Mouse (Mus musculus) liver, adult 2 months (tissue): ENCODE data around the gene Haus4. TPM values are rescaled to one million over a fixed set of nuclear protein-coding genes. Genes with fewer than 3 reads are reported as not detected.

Source experiments
- DNase-seq: peaks from one replicate; pipeline ENCODE4 v3.0.0-alpha.2; 2011; ENCODE audit warnings: low read depth, low spot score; ENCODE audit errors: extremely low read depth
- H3K27ac ChIP-seq: fragments of 200-500 bp; replicated peaks from 2 replicates; pipeline ENCODE4 v1.5.1; 2012; ENCODE audit warnings: low read depth, mild to moderate bottlenecking, control low read depth, inconsistent platforms, low read length; ENCODE audit not compliant: insufficient read depth
- H3K27me3 ChIP-seq: fragments of 200-500 bp; 2 replicates; pipeline ENCODE4 v1.6.1; 2012; ENCODE audit warnings: mild to moderate bottlenecking, moderate library complexity, low read length, inconsistent platforms; ENCODE audit not compliant: control insufficient read depth, insufficient read depth
- H3K36me3 ChIP-seq: fragments of 200-500 bp; 2 replicates; pipeline ENCODE4 v1.6.1; 2012; ENCODE audit warnings: low read length, inconsistent platforms; ENCODE audit not compliant: control insufficient read depth, insufficient read depth
- H3K4me1 ChIP-seq: fragments of 200-500 bp; 2 replicates; pipeline ENCODE4 v1.6.1; 2011; ENCODE audit warnings: low read length; ENCODE audit not compliant: control insufficient read depth, insufficient read depth
- H3K4me3 ChIP-seq: fragments of 200-500 bp; 2 replicates; pipeline ENCODE4 v1.5.1; 2011; ENCODE audit warnings: low read depth, mild to moderate bottlenecking, control low read depth, low read length, moderate library complexity; ENCODE audit not compliant: insufficient read depth
- H3K79me2 ChIP-seq: fragments of 200-500 bp; 2 replicates; pipeline ENCODE4 v1.6.1; 2012; ENCODE audit warnings: inconsistent platforms, mild to moderate bottlenecking, low read length, moderate library complexity; ENCODE audit not compliant: control insufficient read depth, insufficient read depth
- H3K9ac ChIP-seq: fragments of 200-500 bp; 2 replicates; pipeline ENCODE4 v1.6.1; 2012; ENCODE audit warnings: low read depth, mild to moderate bottlenecking, control low read depth, inconsistent platforms, low read length
- CTCF ChIP-seq: fragments of 200-500 bp; IDR thresholded peaks from 2 replicates; pipeline ENCODE4 v1.5.1; 2011; ENCODE audit warnings: low read depth, low read length, control low read depth
- POLR2A ChIP-seq: fragments of 200-500 bp; IDR thresholded peaks from 2 replicates; pipeline ENCODE4 v1.6.1; 2011; ENCODE audit warnings: low read length, control low read depth; ENCODE audit not compliant: insufficient read depth; ENCODE audit errors: extremely low read depth
- WGBS: fragments of 180-500 bp; shearing (Covaris S2); methylation state at CpG from one replicate; pipeline ENCODE4 v1.1.7; 2018; 5-methylcytosine and 5-hydroxymethylcytosine counted together
- polyA plus RNA-seq: library from polyadenylated mRNA; depleted of rRNA; stranded (reverse); fragments of >200 nt; gene quantifications from 2 replicates; pipeline ENCODE4 v1.2.3, GENCODE M21; 2012
- total RNA-seq: library from RNA; depleted of rRNA; stranded (reverse); fragments of >200 nt; gene quantifications from 2 replicates; pipeline ENCODE4 v1.2.3, GENCODE M21; 2014

The Haus4 gene
- total and polyA plus RNA-seq, 2 experiments = 10.9 to 13.7 TPM

- Histone ChIP-seq H3K9ac (no peak overlapping the region), H3K79me2 (no peaks in the 10 kb centered on the region), H3K4me1 (peaks cover 30% of the 10 kb centered on the region), H3K36me3 (no peaks in the 10 kb centered on the region), H3K27me3 (no peaks in the 10 kb centered on the region), H3K27ac (peak overlapping the region; percentile 62), H3K4me3 (no peak overlapping the region)
- peak; percentile 86 for DNase-seq
- TF ChIP-seq POLR2A = no peak
- TF ChIP-seq CTCF = no peak
- WGBS = 29% methylated on average over 9 of the region's 9 CpGs
These were observed 28.1 kb upstream of the Haus4 start for GRCm38 (mm10) chr14:54582536-54582935.

GRCm38 (mm10) chr14:54579638-54580037, 25.2 kb upstream of the Haus4 start:
- H3K79me2 ChIP-seq = peaks cover 17% of the 10 kb centered on the region
- no peak overlapping the region for H3K9ac ChIP-seq
- no peak overlapping the region for H3K4me3 ChIP-seq
- no peak for DNase-seq
- TF ChIP-seq POLR2A (no peak), CTCF (no peak)
- no peaks in the 10 kb centered on the region for H3K36me3 ChIP-seq
- no peaks in the 10 kb centered on the region for H3K27me3 ChIP-seq
- H3K4me1 ChIP-seq = peaks cover 36% of the 10 kb centered on the region
- H3K27ac ChIP-seq = peak overlapping the region; percentile 83
- 59% methylated on average over 7 of the region's 7 CpGs for WGBS

- H3K27ac ChIP-seq = peak overlapping the region; percentile 87
- peak; percentile 44 for TF ChIP-seq CTCF
- no peak for TF ChIP-seq POLR2A
- no peaks in the 10 kb centered on the region for H3K27me3 ChIP-seq
- DNase-seq = peak; percentile 66
- H3K4me3 ChIP-seq = peak overlapping the region; percentile 81
- peaks cover 20% of the 10 kb centered on the region for H3K79me2 ChIP-seq
- H3K9ac ChIP-seq = peak overlapping the region; percentile 83
- H3K36me3 ChIP-seq = no peaks in the 10 kb centered on the region
- H3K4me1 ChIP-seq = peaks cover 36% of the 10 kb centered on the region
- WGBS = under 1% methylated on average over 10 of the region's 10 CpGs
These were observed 23.6 kb upstream of the Haus4 start for GRCm38 (mm10) chr14:54578063-54578462.

- TF ChIP-seq CTCF = no peak
- TF ChIP-seq POLR2A = peak; percentile 39; the same call in 1 of the 2 replicates
- under 1% methylated on average over 65 of the region's 66 CpGs for WGBS
These were observed 22.9 kb upstream of the Haus4 start, which contains the start of gene Ajuba for GRCm38 (mm10) chr14:54577089-54577982. Ajuba (minus strand) TSS chr14:54577558.

GRCm38 (mm10) chr14:54576241-54577088, 22.0 kb upstream of the Haus4 start:
- Histone ChIP-seq H3K27me3 (no peaks in the 10 kb centered on the region), H3K36me3 (no peaks in the 10 kb centered on the region), H3K4me1 (peaks cover 23% of the 10 kb centered on the region), H3K79me2 (peaks cover 20% of the 10 kb centered on the region), H3K4me3 (peak overlapping the region; percentile 81), H3K9ac (peak overlapping the region; percentile 83), H3K27ac (peak overlapping the region; percentile 57)
- TF ChIP-seq POLR2A (no peak), CTCF (no peak)
- whole genome bisulfite sequencing = 1% methylated on average over 84 of the region's 84 CpGs
- DNase-seq = no peak

More at GRCm38 (mm10) chr14:54577089-54577982, 22.9 kb upstream of the Haus4 start, which contains the start of gene Ajuba:
- Histone ChIP-seq H3K36me3 (no peaks in the 10 kb centered on the region), H3K79me2 (peaks cover 20% of the 10 kb centered on the region), H3K27me3 (no peaks in the 10 kb centered on the region), H3K4me1 (peaks cover 31% of the 10 kb centered on the region), H3K4me3 (peak within 1 kb of the TSS; percentile 81), H3K9ac (peak within 1 kb of the TSS; percentile 83), H3K27ac (peak within 1 kb of the TSS; percentile 87)
- peak; percentile 78 for DNase-seq
